Mouse (Mus musculus) embryonic facial prominence, embryonic 14.5 days (tissue): ENCODE data around the gene Dgkd. TPM values are rescaled to one million over a fixed set of nuclear protein-coding genes. Genes with fewer than 3 reads are reported as not detected.

Source experiments
- ATAC-seq: fragments of 200-750 bp; cut with Nextera tagmentation; 2 replicates; pipeline ENCODE4 v1.8.0; 2017; ENCODE audit warnings: low read depth, moderate number of reproducible peaks, moderate TSS enrichment
- DNase-seq: peaks from one replicate; pipeline ENCODE4 v3.0.0-alpha.2; 2015; ENCODE audit warnings: low spot score
- H3K27ac ChIP-seq: fragments of 300-500 bp; sonication (generic); replicated peaks from 2 replicates; pipeline ENCODE4 v1.5.1; 2014; ENCODE audit warnings: low read depth, mild to moderate bottlenecking, low read length, moderate library complexity
- H3K27me3 ChIP-seq: fragments of 300-500 bp; sonication (generic); replicated peaks from 2 replicates; pipeline ENCODE4 v1.6.1; 2014; ENCODE audit warnings: low read length; ENCODE audit not compliant: control insufficient read depth, insufficient read depth
- H3K36me3 ChIP-seq: fragments of 300-500 bp; sonication (generic); 2 replicates; pipeline ENCODE4 v1.6.1; 2014; ENCODE audit warnings: low read length, mixed read lengths; ENCODE audit not compliant: control insufficient read depth, insufficient read depth
- H3K4me1 ChIP-seq: fragments of 300-500 bp; sonication (generic); 2 replicates; pipeline ENCODE4 v1.6.1; 2014; ENCODE audit warnings: antibody characterized with exemption, low read length; ENCODE audit not compliant: control insufficient read depth, insufficient read depth
- H3K4me2 ChIP-seq: fragments of 300-500 bp; sonication (generic); 2 replicates; pipeline ENCODE4 v1.6.1; 2014; ENCODE audit warnings: low read depth, mild to moderate bottlenecking, low read length, moderate library complexity, mixed read lengths
- H3K4me3 ChIP-seq: fragments of 300-500 bp; sonication (generic); 2 replicates; pipeline ENCODE4 v1.5.1; 2014; ENCODE audit warnings: low read depth, mild to moderate bottlenecking, low read length
- H3K9ac ChIP-seq: fragments of 300-500 bp; sonication (generic); 2 replicates; pipeline ENCODE4 v1.6.1; 2014; ENCODE audit warnings: low read depth, mild to moderate bottlenecking, low read length, moderate library complexity, mixed read lengths
- H3K9me3 ChIP-seq: fragments of 300-500 bp; sonication (generic); 2 replicates; pipeline ENCODE4 v1.6.1; 2016; ENCODE audit warnings: low read length; ENCODE audit not compliant: control insufficient read depth
- WGBS: fragments of 180-500 bp; shearing (Covaris S2); extraction: QIAGEN DNeasy Blood & Tissue Kit; methylation state at CpG from one replicate; pipeline ENCODE4 v1.1.7; 2014; 5-methylcytosine and 5-hydroxymethylcytosine counted together
- polyA plus RNA-seq: library from polyadenylated mRNA; unstranded; fragments of >200 nt; fragmentation: Nextera tagmentation; extraction: Ambion mirVana; gene quantifications from 2 replicates; pipeline ENCODE4 v1.2.1, GENCODE M21; 2014

The Dgkd gene
- polyA plus RNA-seq, 1 experiment from 2014 or later = 31.7 TPM

DNA sequence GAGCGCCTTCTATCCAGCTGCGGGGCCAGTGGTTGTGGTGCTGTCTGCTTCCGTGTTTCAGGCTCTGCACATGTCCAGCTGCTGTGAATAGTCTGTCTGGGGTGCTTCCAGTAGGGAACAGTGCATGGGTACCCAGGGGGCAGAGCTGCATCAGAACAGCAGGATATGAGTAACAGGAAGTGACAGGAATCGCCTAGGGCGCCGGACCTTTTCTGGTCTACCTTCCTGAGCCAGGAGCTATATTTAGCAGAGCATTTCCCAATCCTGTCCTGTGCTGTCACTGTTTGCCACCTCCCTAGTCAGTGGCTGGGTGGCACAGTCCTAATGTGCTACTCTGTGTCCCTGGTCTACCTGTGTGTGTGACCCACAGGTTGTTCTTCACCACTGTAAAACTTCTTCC is 47.9 kb downstream of the Dgkd start:
- DNase-seq (peak; percentile 30), ATAC-seq (no peak)
- no peak overlapping the region for H3K9ac ChIP-seq
- H3K4me3 ChIP-seq = no peak overlapping the region
- H3K9me3 ChIP-seq = no peaks in the 10 kb centered on the region
- no peaks in the 10 kb centered on the region for H3K36me3 ChIP-seq
- H3K4me2 ChIP-seq = no peak overlapping the region
- no peaks in the 10 kb centered on the region for H3K4me1 ChIP-seq
- WGBS = 72% methylated on average over 6 of the region's 6 CpGs
- no peaks in the 10 kb centered on the region for H3K27me3 ChIP-seq
- no peak overlapping the region for H3K27ac ChIP-seq

GRCm38 (mm10) chr1:87902186-87902585 is 49.1 kb downstream of the Dgkd start:
- Histone ChIP-seq H3K9me3 (no peaks in the 10 kb centered on the region), H3K27ac (no peak overlapping the region), H3K36me3 (no peaks in the 10 kb centered on the region; the same call in 1 of the 2 replicates), H3K4me3 (no peak overlapping the region), H3K9ac (no peak overlapping the region), H3K4me1 (no peaks in the 10 kb centered on the region), H3K27me3 (no peaks in the 10 kb centered on the region), H3K4me2 (no peak overlapping the region)
- ATAC-seq = no peak
- DNase-seq = no peak

DNA sequence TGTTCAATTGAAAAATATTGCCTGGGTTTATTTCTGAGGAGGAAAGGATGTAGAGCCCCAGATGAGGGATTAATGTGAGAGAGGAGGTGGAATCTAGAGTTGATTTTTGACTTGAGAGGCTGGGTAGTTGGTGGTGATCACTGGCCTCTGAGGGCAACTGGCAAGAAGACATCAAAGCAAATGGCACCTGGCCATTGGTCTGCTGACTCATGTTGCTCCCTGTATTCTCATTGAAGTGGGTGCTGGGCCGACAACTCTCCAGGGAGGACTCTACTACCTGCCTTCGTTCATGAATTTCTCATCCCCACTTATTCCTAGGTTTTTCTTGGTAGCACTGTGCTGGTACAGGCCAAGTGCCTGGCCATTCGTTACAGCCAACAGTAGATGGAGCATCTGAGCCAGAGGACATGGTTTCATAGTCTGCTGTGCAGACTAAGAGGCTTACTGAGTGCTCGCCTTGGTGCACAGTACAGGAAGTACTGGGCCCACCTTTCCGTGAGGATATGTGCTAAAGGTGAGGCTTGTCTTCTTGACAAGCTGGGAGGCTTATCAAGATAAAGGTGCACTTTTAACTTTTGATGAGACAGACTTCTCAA is 53.4 kb downstream of the Dgkd start:
- ATAC-seq (no peak), DNase-seq (no peak)
- Histone ChIP-seq H3K27me3 (no peaks in the 10 kb centered on the region), H3K9me3 (no peaks in the 10 kb centered on the region), H3K27ac (no peak overlapping the region), H3K4me2 (no peak overlapping the region), H3K9ac (no peak overlapping the region), H3K4me1 (no peaks in the 10 kb centered on the region), H3K4me3 (no peak overlapping the region), H3K36me3 (peaks cover 8% of the 10 kb centered on the region; the same call in 1 of the 2 replicates)
- WGBS = 93% methylated on average over 5 of the region's 5 CpGs

DNA sequence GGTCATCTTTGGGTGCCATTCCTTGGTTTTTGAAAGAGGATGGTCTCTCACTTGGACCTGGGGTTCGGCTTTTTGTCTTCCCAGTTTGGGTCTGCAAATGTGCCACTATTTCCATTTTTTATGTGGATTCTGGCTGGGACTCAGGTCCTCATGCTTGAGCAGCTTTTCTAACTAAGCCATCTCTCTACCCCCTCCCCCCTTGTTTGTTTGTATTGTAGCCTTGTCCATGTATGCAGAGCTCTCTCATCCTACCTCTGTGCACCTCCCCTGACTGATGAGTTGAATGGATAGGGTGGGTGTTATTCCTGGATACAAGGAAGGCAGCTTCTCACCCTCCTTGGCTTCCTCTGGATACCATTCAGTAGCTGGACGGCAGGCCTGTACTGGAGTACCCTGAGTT is 54.9 kb downstream of the Dgkd start:
- Histone ChIP-seq H3K9me3 (no peaks in the 10 kb centered on the region), H3K27ac (no peak overlapping the region), H3K36me3 (peaks cover 8% of the 10 kb centered on the region; the same call in 1 of the 2 replicates), H3K27me3 (no peaks in the 10 kb centered on the region), H3K4me1 (no peaks in the 10 kb centered on the region), H3K4me2 (no peak overlapping the region), H3K9ac (no peak overlapping the region), H3K4me3 (no peak overlapping the region)
- WGBS = 93% methylated on average over 2 of the region's 2 CpGs
- DNase-seq (no peak), ATAC-seq (no peak)

- DNase-seq = no peak
- Histone ChIP-seq H3K4me1 (no peaks in the 10 kb centered on the region), H3K27ac (no peak overlapping the region), H3K9me3 (no peaks in the 10 kb centered on the region), H3K4me3 (no peak overlapping the region), H3K4me2 (no peak overlapping the region), H3K27me3 (no peaks in the 10 kb centered on the region), H3K36me3 (peaks cover 8% of the 10 kb centered on the region; the same call in 1 of the 2 replicates), H3K9ac (no peak overlapping the region)
- WGBS = 80% methylated on average over 3 of the region's 3 CpGs
- no peak for ATAC-seq
Measured at GRCm38 (mm10) chr1:87908736-87909135, 55.6 kb downstream of the Dgkd start.

GRCm38 (mm10) chr1:87909565-87909964 is 56.5 kb downstream of the Dgkd start:
- Histone ChIP-seq H3K9ac (no peak overlapping the region), H3K4me1 (no peaks in the 10 kb centered on the region), H3K4me2 (no peak overlapping the region), H3K36me3 (peaks cover 8% of the 10 kb centered on the region; the same call in 1 of the 2 replicates), H3K4me3 (no peak overlapping the region), H3K27ac (no peak overlapping the region), H3K9me3 (no peaks in the 10 kb centered on the region), H3K27me3 (no peaks in the 10 kb centered on the region)
- no peak for DNase-seq
- ATAC-seq = no peak

GRCm38 (mm10) chr1:87910428-87910827 is 57.3 kb downstream of the Dgkd start:
- WGBS = 78% methylated on average over 1 of the region's 1 CpGs
- no peak for DNase-seq

DNA sequence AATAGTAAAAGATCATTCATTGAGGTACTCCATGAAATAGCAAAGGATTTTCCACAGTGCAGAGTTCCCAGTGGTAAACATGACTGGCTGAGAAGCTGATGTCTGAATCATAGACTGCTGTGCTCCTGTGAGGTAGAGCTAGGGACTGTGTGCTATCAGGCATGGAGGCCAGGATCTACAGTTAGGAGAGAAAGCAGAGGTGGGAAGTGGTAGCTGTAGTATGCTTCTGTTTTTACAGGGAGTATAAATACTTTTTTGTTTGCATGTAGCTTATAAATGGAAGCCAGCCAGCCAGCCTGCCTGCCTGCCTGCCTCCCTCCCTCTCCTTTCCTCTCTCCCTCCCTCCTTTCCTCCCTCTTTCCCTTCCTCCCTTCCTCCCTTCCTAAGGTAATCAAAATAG is 60.3 kb downstream of the Dgkd start:
- H3K9me3 ChIP-seq = no peaks in the 10 kb centered on the region
- H3K27me3 ChIP-seq = no peaks in the 10 kb centered on the region
- ATAC-seq (no peak), DNase-seq (no peak)
- H3K4me2 ChIP-seq = no peak overlapping the region
- H3K9ac ChIP-seq = 0 out of 2 replicates have a peak overlapping the region, but pooled peaks have one; percentile 25
- no peaks in the 10 kb centered on the region for H3K4me1 ChIP-seq
- H3K4me3 ChIP-seq = no peak overlapping the region
- peaks cover 32% of the 10 kb centered on the region for H3K36me3 ChIP-seq
- H3K27ac ChIP-seq = peak overlapping the region; percentile 33; the same call in 1 of the 2 replicates

More at GRCm38 (mm10) chr1:87910428-87910827, 57.3 kb downstream of the Dgkd start:
- Histone ChIP-seq H3K9me3 (no peaks in the 10 kb centered on the region), H3K9ac (no peak overlapping the region), H3K27ac (no peak overlapping the region), H3K4me1 (no peaks in the 10 kb centered on the region), H3K4me2 (no peak overlapping the region), H3K4me3 (no peak overlapping the region), H3K36me3 (peaks cover 15% of the 10 kb centered on the region), H3K27me3 (no peaks in the 10 kb centered on the region)
- ATAC-seq = no peak

DNA sequence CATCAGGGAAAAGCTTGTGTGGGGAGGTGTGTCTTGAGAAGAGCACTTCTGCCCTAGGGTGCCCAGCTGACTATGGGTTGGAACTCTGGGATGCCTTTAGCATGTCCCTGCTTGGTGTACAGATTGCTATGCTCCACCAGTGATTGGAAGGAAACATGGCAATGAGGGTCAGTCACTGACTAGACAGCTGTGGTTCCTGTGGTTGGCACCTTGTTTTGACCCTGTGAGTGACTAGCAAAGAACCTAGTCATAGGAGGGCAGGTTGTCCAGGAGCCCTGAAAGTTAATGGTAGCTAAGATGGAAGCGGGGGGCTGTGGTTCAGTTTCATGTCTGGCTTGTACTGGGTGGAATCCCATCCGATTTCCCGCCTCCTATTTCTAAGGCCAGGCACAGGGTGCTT is 64.3 kb downstream of the Dgkd start:
- ATAC-seq (no peak), DNase-seq (no peak)
- 94% methylated on average over 3 of the region's 3 CpGs for WGBS
- Histone ChIP-seq H3K36me3 (peaks cover 57% of the 10 kb centered on the region), H3K27ac (no peak overlapping the region), H3K9me3 (no peaks in the 10 kb centered on the region), H3K4me2 (no peak overlapping the region), H3K4me3 (no peak overlapping the region), H3K9ac (no peak overlapping the region), H3K4me1 (no peaks in the 10 kb centered on the region), H3K27me3 (no peaks in the 10 kb centered on the region)
